Mouse (Mus musculus): ENCODE data around the gene Slc13a3. TPM values are rescaled to one million over a fixed set of nuclear protein-coding genes. Genes with fewer than 3 reads are reported as not detected.

Gene Slc13a3
- 9.0 and 13.2 TPM in 2 replicates for polyA plus RNA-seq (2021; fragmentation: Nextera tagmentation)
- long read RNA-seq, experiment 1, partial matches to known transcripts: 7 of 10 reads
- long read RNA-seq, experiment 1, other reads (novel, unspliced or antisense): 1 of 10 reads
- long read RNA-seq, experiment 2, partial matches to known transcripts: 2 of 13 reads
- long read RNA-seq, experiment 2, other reads (novel, unspliced or antisense): 8 of 13 reads

DNA sequence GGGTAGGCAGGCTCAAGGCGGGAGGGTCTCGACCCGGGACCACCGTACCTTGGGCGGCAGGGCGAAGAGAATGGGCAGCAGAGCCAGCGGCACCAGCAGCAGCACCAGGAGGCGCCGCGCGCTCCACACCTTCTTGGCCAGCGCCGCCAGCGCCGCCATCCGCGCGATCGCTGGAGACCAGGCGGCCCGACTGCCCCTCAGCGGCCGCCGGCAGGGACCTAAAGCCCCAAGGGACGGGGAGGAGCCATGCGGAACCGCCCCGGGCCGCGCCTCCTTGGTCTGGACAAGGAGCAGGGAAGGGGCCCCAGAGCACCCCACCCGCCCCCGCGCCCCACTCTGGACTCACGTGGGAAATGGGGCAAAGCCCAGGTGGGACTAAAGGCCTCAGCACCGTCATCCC, at the start of gene Slc13a3:
Slc13a3 (minus strand) TSS at position 228 of the 400 bp plus-strand sequence.

DNA sequence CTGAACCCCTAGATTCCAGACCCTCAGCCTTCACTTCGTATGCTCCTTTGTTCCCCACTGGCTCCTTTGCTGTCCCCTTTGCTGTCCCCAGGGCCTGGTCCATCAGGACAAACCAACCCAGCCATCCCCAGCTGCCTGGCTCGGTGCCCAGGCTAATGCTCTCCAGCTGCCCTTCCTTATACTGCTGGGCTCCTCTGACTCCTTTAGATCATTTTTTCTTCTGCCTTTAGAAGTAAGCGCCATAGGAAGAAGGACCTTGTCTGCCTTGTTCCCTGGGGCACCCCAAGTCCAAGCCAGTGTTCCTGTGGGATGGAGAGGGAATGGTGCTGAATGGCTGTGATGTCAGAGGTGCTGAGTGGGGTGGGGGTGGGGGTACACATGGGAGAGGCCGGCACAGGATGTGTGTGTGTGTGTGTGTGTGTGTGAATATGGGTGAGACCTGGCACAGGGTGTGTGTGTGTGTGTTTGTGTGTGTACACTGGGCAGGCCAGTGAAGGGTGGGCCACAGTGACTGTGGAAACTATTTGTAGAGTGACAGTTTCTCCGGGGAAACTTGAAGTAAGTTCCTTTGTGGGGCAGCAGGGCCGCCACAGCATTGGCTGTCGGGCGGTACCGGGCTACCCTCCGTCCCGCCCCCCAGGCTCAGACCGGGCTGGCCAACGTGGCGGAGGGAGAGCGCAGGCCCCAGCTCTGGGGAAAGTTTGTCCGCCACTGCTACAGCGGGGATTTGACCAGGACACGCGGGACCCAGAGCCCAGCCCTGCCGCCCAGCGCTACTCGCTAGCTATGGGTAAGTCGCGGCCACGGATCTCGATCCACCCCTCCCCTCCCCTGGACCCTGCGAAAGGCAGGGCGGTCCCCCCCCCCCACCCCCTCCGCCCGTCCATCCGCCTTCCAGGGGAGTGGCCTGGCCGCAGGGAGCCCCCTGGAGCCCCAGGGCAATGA, 30.5 kb upstream of the Slc13a3 start, which contains the start of gene Slc2a10:
Slc2a10 (plus strand) TSS at position 529 of the 945 bp plus-strand sequence.

DNA sequence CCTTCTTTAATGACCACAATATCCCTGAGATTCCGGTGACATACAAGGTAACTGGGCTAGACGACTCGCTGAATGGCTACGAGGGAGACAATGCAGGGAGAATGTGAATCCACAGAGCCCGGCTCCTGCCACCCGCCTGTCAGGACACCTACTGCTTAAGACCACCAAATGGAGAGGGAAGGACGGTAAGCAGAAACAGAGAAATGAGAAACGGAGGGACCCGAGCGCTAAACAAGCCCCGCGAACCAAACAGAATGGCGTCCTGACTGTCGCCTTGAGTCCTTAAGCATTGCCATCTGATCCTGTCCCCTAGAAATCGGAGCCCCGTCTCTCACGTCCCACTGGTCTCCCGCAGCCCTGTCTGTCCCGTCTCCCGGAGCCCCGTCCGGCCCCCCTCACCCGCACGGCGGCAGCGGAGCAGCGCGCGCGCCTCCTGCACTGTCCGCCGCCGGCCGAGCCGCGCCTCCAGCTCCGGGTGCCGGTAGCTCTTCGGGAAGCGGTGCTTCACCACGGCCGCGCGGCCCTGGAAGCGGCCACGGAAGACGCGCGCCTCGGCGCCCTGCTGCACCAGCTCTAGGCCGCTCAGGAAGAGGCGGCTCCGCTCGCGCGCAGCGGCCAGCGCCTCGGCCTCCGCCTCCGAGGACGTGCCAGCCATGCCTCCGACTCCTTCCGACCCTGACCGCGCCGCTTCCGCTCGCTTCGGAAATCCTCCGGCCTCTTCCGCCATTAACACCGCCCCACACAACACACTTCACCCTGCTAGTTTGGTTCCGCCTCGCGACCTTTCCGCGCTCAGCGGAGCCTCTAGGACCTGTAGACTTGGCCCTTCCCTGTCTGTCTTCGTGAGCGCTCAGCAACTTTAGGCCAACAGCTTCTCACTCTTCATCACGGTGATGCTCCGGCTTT, 19.9 kb upstream of the Slc13a3 start, which contains the start of gene Trp53rka:
Trp53rka (minus strand) TSS at position 677 of the 906 bp plus-strand sequence.

DNA sequence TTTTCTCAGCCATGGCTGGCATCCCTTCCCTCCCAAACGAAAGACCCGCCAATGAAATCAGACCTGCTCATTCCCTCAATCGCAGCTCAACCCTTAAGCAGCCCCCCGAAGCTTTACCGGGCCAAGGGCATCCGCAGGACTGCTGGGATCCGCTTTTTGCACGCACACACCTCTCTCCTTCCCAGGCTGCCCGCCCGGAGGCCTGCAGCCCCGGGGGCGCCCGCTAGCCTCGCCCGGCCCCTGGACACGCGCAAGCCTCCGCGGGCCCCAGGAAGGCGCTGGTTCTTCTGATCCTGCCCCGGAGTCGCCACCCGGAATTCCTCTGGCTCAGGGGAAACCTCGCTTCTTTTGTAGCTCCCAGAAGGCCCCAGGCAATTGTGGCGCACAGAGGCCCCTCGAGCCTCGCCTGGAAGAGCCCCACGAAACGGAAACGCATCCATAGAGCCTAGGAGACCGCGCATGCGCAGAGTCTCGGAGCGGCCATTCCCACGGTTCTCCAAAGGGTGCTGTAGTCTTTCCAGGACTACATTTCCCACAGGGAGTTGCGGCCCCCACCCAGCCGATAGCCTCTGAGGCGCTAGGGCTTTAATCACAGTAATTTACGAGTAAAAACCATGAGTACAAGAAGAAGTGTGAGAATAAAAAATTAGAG, 85.1 kb downstream of the Slc13a3 start, which contains the start of gene Zfp334:
Zfp334 (minus strand) TSS at position 416 of the 652 bp plus-strand sequence.

DNA sequence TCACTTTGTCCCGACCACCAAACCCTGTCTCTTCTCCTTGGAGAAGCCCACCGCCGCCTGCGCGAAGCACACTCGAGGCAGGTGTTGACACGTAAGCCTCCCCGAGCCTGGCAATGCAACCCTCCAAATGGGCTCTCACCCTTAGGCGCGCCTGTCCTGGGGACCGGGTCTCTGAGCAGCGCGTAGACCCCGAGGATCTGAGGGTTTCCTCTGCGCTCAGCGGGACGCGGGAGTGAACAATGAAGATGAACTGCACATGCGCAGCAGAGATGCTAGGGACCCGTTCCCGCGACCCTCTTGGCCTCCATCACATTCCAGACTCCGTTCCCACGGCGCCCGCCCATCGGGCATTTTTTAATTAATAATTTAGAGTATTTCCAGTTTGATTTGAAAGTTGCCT, 104.5 kb downstream of the Slc13a3 start, which contains the start of gene Zfp663:
Zfp663 (minus strand) TSS at position 234 of the 400 bp plus-strand sequence.

Other genes starting within 250 kb of the Slc13a3 start
- 22.8 and 28.9 TPM in 2 replicates for gene Cdh22, start 238.4 kb downstream of the Slc13a3 start, polyA plus RNA-seq (2021; fragmentation: Nextera tagmentation)
- gene Slc35c2, start 185.4 kb downstream of the Slc13a3 start, polyA plus RNA-seq (2021; fragmentation: Nextera tagmentation): 36.9 and 38.8 TPM in 2 replicates
- 112 and 116 TPM in 2 replicates for gene Elmo2, start 146.8 kb downstream of the Slc13a3 start, polyA plus RNA-seq (2021; fragmentation: Nextera tagmentation)
- not detected in 2 replicates for gene Zfp663, start 104.5 kb downstream of the Slc13a3 start, polyA plus RNA-seq (2021; fragmentation: Nextera tagmentation)
- gene Zfp334, start 85.0 kb downstream of the Slc13a3 start, polyA plus RNA-seq (2021; fragmentation: Nextera tagmentation): 4.4 and 4.9 TPM in 2 replicates
- not detected in 2 replicates for gene Ocstamp, start 72.8 kb downstream of the Slc13a3 start, polyA plus RNA-seq (2021; fragmentation: Nextera tagmentation)
- 18.1 and 19.2 TPM in 2 replicates for gene Trp53rka, start 20.1 kb upstream of the Slc13a3 start, polyA plus RNA-seq (2021; fragmentation: Nextera tagmentation)
- 1.3 and 1.9 TPM in 2 replicates for gene Slc2a10, start 30.6 kb upstream of the Slc13a3 start, polyA plus RNA-seq (2021; fragmentation: Nextera tagmentation)
- gene Eya2, start 121.8 kb upstream of the Slc13a3 start, polyA plus RNA-seq (2021; fragmentation: Nextera tagmentation): 0.80 and 0.83 TPM in 2 replicates

All from left cerebral cortex, adult 6 months (tissue).